Mouse (Mus musculus) E14TG2a.4 (cell line): ENCODE data around the gene Add2.

Experiments
- H3K27me3 ChIP-seq: 2 replicates; pipeline ENCODE4 v1.6.1; 2014; ENCODE audit warnings: low read length, control low read depth; ENCODE audit not compliant: insufficient read depth
- H3K36me3 ChIP-seq: 2 replicates; pipeline ENCODE4 v1.6.1; 2014; ENCODE audit warnings: low read length, control low read depth; ENCODE audit not compliant: insufficient read depth
- H3K4me1 ChIP-seq: replicated peaks from 2 replicates; pipeline ENCODE4 v1.6.1; 2014; ENCODE audit warnings: low read depth, low read length, control low read depth
- H3K4me3 ChIP-seq: replicated peaks from 2 replicates; pipeline ENCODE4 v1.5.1; 2014; ENCODE audit warnings: mild to moderate bottlenecking, low read length
- H3K9me3 ChIP-seq: 2 replicates; pipeline ENCODE4 v1.6.1; 2014; ENCODE audit warnings: low read length, control low read depth
- CTCF ChIP-seq: conservative IDR thresholded peaks from 2 replicates; pipeline ENCODE4 v1.5.1; 2014; ENCODE audit warnings: low read length
- NANOG ChIP-seq: IDR thresholded peaks from 2 replicates; pipeline ENCODE4 v1.6.1; 2014; ENCODE audit warnings: borderline replicate concordance, low read length, mixed read lengths
- POU5F1 ChIP-seq: IDR thresholded peaks from 2 replicates; pipeline ENCODE4 v1.6.1; 2014; ENCODE audit warnings: low read length, borderline replicate concordance

Add2 gene

DNA sequence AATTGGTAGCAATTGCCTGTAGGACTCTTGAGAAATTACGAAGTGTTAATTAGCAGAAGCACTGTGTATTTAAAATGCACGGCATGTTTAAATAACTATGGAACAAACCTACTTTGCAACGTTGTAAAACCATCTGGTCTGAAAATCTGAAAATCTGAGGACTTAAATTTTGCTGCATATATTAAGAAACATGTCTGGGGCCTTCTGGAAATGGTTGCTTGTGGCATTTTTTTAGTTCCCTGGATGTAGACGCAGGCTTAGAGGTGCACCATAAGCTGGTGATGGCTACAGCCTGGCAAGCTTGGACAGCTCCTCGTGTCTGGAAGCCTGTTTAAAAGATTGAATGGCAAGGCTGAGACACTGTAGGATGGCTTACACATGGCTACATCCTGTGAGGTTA, 40.5 kb downstream of the Add2 start:
- Histone ChIP-seq H3K36me3 (no peaks in the 10 kb centered on the region), H3K4me3 (no peak overlapping the region), H3K27me3 (peaks cover 3% of the 10 kb centered on the region; the same call in 1 of the 2 replicates), H3K4me1 (peaks cover 9% of the 10 kb centered on the region), H3K9me3 (no peaks in the 10 kb centered on the region)
- TF ChIP-seq POU5F1 (no peak), NANOG (no peak), CTCF (no peak)

GRCm38 (mm10) chr6:86069856-86070255, 41.4 kb downstream of the Add2 start:
- Histone ChIP-seq H3K36me3 (no peaks in the 10 kb centered on the region), H3K9me3 (no peaks in the 10 kb centered on the region), H3K27me3 (peaks cover 3% of the 10 kb centered on the region; the same call in 1 of the 2 replicates), H3K4me1 (0 out of 2 replicates have a peak, but pooled peaks cover under 1% of the 10 kb centered on the region), H3K4me3 (no peak overlapping the region)
- TF ChIP-seq POU5F1 (no peak), NANOG (no peak)

GRCm38 (mm10) chr6:86070277-86070676, 41.8 kb downstream of the Add2 start:
- Histone ChIP-seq H3K4me3 (no peak overlapping the region), H3K36me3 (no peaks in the 10 kb centered on the region), H3K9me3 (no peaks in the 10 kb centered on the region), H3K4me1 (no peaks in the 10 kb centered on the region), H3K27me3 (peaks cover 3% of the 10 kb centered on the region; the same call in 1 of the 2 replicates)
- TF ChIP-seq CTCF (no peak), POU5F1 (no peak), NANOG (no peak)

DNA sequence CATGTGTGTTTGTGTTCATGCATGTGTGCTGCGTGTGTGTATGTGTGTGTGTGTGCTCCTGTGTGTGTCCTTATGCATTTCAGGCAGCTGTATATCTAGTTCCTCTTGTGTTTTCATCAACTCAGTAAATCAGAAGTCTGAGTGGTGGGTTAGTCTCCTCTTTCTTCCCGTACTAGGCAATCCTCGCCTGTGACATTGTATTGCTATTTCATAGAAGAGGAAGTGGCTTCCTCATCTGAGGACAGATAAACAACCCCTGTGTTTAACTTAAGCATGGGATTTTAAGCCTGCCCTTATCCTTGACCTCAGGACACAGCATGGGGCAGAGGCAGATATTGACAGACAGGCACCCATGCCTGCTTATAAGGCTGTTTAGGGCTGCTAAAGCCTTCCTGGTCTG, 45.4 kb downstream of the Add2 start:
- no peak overlapping the region for H3K4me3 ChIP-seq
- no peaks in the 10 kb centered on the region for H3K4me1 ChIP-seq
- no peak for TF ChIP-seq NANOG
- TF ChIP-seq CTCF: no peak
- TF ChIP-seq POU5F1: no peak
- H3K36me3 ChIP-seq: no peaks in the 10 kb centered on the region
- H3K9me3 ChIP-seq: no peaks in the 10 kb centered on the region
- no peaks in the 10 kb centered on the region for H3K27me3 ChIP-seq

GRCm38 (mm10) chr6:86074538-86075204, 46.2 kb downstream of the Add2 start:
- no peak for TF ChIP-seq POU5F1
- no peak for TF ChIP-seq NANOG
- no peak for TF ChIP-seq CTCF

DNA sequence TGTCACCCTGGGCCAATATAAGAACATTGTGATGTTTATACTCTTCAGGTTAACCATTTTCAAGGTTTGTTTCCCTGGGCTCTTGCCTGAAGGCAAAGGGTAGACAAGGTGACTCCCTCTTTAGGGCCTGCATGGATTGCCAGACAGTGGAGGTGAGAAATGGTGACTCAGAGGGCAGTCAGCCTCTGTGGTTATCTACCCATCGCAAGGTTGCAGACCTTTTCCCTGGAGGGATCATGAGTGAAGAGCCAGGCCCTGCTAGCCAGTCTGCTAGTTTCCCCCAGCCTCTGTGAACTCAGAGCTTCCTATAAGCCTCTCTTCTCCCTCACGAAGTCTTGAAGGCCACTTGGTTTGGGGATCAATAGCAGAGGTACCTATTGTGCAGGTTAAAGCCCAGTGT, 48.0 kb downstream of the Add2 start:
- no peaks in the 10 kb centered on the region for H3K36me3 ChIP-seq
- TF ChIP-seq NANOG (no peak), CTCF (no peak), POU5F1 (no peak)
- H3K27me3 ChIP-seq: no peaks in the 10 kb centered on the region
- no peaks in the 10 kb centered on the region for H3K9me3 ChIP-seq
- no peak overlapping the region for H3K4me3 ChIP-seq
- H3K4me1 ChIP-seq: no peaks in the 10 kb centered on the region

More at GRCm38 (mm10) chr6:86074538-86075204, 46.2 kb downstream of the Add2 start:
- no peaks in the 10 kb centered on the region for H3K27me3 ChIP-seq
- H3K4me1 ChIP-seq: no peaks in the 10 kb centered on the region
- no peaks in the 10 kb centered on the region for H3K9me3 ChIP-seq
- no peak overlapping the region for H3K4me3 ChIP-seq
- H3K36me3 ChIP-seq: no peaks in the 10 kb centered on the region

- H3K4me1 ChIP-seq: no peaks in the 10 kb centered on the region
- no peaks in the 10 kb centered on the region for H3K9me3 ChIP-seq
- TF ChIP-seq POU5F1: no peak
- no peak for TF ChIP-seq CTCF
- TF ChIP-seq NANOG: no peak
- no peak overlapping the region for H3K4me3 ChIP-seq
- H3K27me3 ChIP-seq: peaks cover 3% of the 10 kb centered on the region; the same call in 1 of the 2 replicates
- no peaks in the 10 kb centered on the region for H3K36me3 ChIP-seq
Measured at GRCm38 (mm10) chr6:86077880-86078279, 49.4 kb downstream of the Add2 start.

GRCm38 (mm10) chr6:86078361-86079010, 50.0 kb downstream of the Add2 start:
- Histone ChIP-seq H3K9me3 (no peaks in the 10 kb centered on the region), H3K4me3 (no peak overlapping the region), H3K27me3 (peaks cover 6% of the 10 kb centered on the region; the same call in 1 of the 2 replicates), H3K36me3 (no peaks in the 10 kb centered on the region), H3K4me1 (no peaks in the 10 kb centered on the region)
- no peak for TF ChIP-seq POU5F1
- no peak for TF ChIP-seq CTCF
- TF ChIP-seq NANOG: no peak

DNA sequence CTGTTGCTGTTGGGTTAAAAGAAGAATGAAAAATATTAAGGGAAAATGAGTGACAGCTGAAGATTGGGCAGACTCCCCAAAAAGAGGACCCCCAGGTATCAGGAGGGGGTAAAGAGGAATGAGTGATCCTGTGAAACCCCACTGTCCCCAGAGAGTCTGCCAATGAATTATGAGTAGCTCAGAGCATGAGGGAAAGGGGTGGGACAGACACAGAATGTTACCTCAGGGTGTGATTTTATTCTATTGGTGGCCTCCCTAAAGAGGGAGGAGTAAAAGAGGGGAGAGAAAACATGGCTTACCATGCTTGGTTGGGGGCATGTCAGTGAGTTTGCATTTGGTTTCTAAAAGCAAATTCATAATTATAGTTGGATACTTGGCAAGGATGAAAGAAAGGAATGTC, 50.8 kb downstream of the Add2 start:
- H3K4me1 ChIP-seq: no peaks in the 10 kb centered on the region
- TF ChIP-seq CTCF (no peak), NANOG (no peak), POU5F1 (no peak)

More for the DNA sequence above, 50.8 kb downstream of the Add2 start:
- Histone ChIP-seq H3K4me3 (no peak overlapping the region), H3K27me3 (peaks cover 6% of the 10 kb centered on the region; the same call in 1 of the 2 replicates), H3K9me3 (no peaks in the 10 kb centered on the region), H3K36me3 (no peaks in the 10 kb centered on the region)
